Mouse (Mus musculus): ENCODE data around the gene Aurka.

The Aurka gene

GRCm38 (mm10) chr2:172381341-172381740, 11.0 kb upstream of the Aurka start:
- DNase-seq (ENCODE audit: low spot score) = no peak

GRCm38 (mm10) chr2:172380513-172380912, 10.2 kb upstream of the Aurka start:
- DNase-seq (ENCODE audit: low spot score) = no peak

GRCm38 (mm10) chr2:172378332-172378731, 8.0 kb upstream of the Aurka start:
- DNase-seq (ENCODE audit: low spot score) = peak; percentile 18

GRCm38 (mm10) chr2:172376999-172377515, 6.7 kb upstream of the Aurka start:
- no peak for DNase-seq (ENCODE audit: low spot score)

- DNase-seq (ENCODE audit: low spot score) = no peak
Measured at GRCm38 (mm10) chr2:172376551-172376950, 6.2 kb upstream of the Aurka start.

GRCm38 (mm10) chr2:172371258-172371657, 923 bp upstream of the Aurka start:
- no peak for DNase-seq (ENCODE audit: low spot score)

GRCm38 (mm10) chr2:172363176-172363575, 7.2 kb downstream of the Aurka start:
- DNase-seq (ENCODE audit: low spot score) = no peak

GRCm38 (mm10) chr2:172355833-172356232, 14.5 kb downstream of the Aurka start:
- DNase-seq (ENCODE audit: low spot score) = no peak

- no peak for DNase-seq (ENCODE audit: low spot score)
Measured at GRCm38 (mm10) chr2:172354761-172355160, 15.6 kb downstream of the Aurka start.

- no peak for DNase-seq (ENCODE audit: low spot score)
Measured at GRCm38 (mm10) chr2:172353218-172353617, 17.1 kb downstream of the Aurka start.

- no peak for DNase-seq (ENCODE audit: low spot score)
Measured at GRCm38 (mm10) chr2:172350773-172351172, 19.6 kb downstream of the Aurka start.

- no peak for DNase-seq (ENCODE audit: low spot score)
Measured at GRCm38 (mm10) chr2:172349776-172350175, 20.6 kb downstream of the Aurka start.

GRCm38 (mm10) chr2:172348297-172348950, 21.9 kb downstream of the Aurka start:
- peak; percentile 57 for DNase-seq (ENCODE audit: low spot score)

GRCm38 (mm10) chr2:172346933-172347611, 23.3 kb downstream of the Aurka start:
- peak; percentile 35 for DNase-seq (ENCODE audit: low spot score)

- peak; percentile 14 for DNase-seq (ENCODE audit: low spot score)
Measured at GRCm38 (mm10) chr2:172346034-172346929, 24.1 kb downstream of the Aurka start.

GRCm38 (mm10) chr2:172345258-172345738, 25.0 kb downstream of the Aurka start, which contains the start of gene Fam210b:
Fam210b (plus strand) TSS chr2:172345565.
- DNase-seq (ENCODE audit: low spot score) = peak; percentile 95

GRCm38 (mm10) chr2:172344669-172345068, 25.7 kb downstream of the Aurka start:
- DNase-seq (ENCODE audit: low spot score) = no peak

GRCm38 (mm10) chr2:172343751-172344150, 26.6 kb downstream of the Aurka start:
- DNase-seq (ENCODE audit: low spot score) = no peak

GRCm38 (mm10) chr2:172341606-172342005, 28.7 kb downstream of the Aurka start:
- no peak for DNase-seq (ENCODE audit: low spot score)

GRCm38 (mm10) chr2:172340936-172341335, 29.4 kb downstream of the Aurka start:
- no peak for DNase-seq (ENCODE audit: low spot score)

- DNase-seq (ENCODE audit: low spot score) = no peak
Measured at GRCm38 (mm10) chr2:172338206-172338942, 32.0 kb downstream of the Aurka start.
